Mouse (Mus musculus): ENCODE measurements at regions not wholly inside any gene's neighbourhood (a gene's known extent, or its start where the extent isn't known, plus 50 kb on each side); places are given as distances from the start of the nearest gene placed in this dataset.
"Not testable (repeated sequence)": the region's sequence is repeated elsewhere in the genome, so short reads cannot be mapped to it uniquely, and the experiment has no call there.

DNA sequence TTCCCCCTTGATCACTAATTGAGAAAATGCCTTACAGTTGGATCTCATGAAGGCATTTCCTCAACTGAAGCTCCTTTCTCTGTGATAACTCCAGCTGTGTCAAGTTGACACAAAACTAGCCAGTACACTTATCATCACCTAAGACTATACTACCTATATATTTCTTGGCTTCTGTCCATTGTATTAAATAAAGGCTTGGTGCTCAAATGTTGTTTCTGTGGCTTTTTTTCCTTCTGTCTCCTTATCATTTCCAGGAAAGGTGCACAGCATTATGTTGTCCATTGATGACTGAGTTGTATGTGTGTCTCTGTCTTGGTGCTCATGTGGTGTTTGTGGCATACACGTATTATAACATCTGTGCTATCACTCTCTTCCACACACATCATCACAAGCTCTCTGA, 461.5 kb downstream of the Dad1 start:
- not testable (repeated sequence) for DNase-seq

DNA sequence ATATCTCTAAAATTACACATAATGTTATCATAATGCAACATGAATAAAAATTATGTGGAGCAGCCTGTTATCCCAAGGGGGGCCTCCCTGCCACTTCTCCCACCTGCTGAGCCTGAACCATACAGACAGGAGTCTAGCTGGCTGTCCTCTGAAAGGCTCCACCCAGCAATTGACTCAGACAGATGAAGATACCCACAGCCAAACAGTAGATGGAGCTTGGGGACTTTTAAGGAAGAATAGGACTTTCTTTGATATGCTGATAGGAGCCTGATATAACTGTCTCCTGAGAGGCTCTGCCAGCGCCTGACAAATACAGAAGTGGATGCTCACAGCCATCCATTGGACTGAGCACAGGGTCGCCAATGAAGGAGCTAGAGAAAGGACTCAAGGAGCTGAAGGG, 468.4 kb downstream of the Dad1 start:
- not testable (repeated sequence) for DNase-seq

DNA sequence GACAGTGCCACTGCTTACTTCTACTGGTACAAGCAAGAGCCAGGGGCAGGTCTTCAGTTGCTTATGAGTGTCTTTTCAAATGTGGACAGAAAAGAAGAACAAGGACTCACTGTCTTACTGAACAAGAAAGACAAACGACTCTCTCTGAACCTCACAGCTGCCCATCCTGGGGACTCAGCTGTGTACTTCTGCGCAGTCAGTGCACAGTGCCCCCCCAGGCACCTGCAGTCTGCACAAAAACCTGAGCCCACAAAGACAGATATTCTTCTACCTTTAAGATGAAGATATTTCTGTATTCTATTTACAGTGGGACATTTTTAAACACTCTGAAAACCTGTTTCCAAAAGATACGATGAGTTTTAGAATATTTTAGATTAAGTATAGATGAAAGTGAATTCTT, 476.5 kb downstream of the Dad1 start:
- peak; percentile 26 to 51 for DNase-seq

DNA sequence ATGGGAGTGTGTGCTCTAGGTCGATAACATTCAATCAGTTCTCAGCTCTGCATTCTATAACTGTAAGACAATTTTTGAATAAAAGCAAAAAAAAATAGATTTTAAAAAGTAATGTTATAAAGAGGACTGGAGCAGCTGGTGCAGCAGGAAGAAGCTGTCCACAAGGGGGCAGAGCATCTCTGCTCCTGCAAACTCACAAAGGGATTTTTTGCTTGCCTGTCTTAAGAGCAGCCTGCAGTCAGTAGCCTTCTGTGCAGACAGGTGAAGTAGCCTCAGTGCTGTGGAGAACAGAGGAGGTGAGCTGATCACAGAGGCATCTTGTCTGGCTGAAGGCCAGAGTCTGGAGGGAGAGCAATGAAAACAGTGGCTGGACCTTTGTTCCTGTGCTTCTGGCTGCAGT, 477.2 kb downstream of the Dad1 start:
- DNase-seq, result peak; percentile 73 to 74

GRCm38 (mm10) chr14:53766501-53766900, 487.4 kb downstream of the Dad1 start:
- not testable (repeated sequence) for DNase-seq

GRCm38 (mm10) chr14:53765918-53766317, 488.0 kb downstream of the Dad1 start:
- DNase-seq, result not testable (repeated sequence)

DNA sequence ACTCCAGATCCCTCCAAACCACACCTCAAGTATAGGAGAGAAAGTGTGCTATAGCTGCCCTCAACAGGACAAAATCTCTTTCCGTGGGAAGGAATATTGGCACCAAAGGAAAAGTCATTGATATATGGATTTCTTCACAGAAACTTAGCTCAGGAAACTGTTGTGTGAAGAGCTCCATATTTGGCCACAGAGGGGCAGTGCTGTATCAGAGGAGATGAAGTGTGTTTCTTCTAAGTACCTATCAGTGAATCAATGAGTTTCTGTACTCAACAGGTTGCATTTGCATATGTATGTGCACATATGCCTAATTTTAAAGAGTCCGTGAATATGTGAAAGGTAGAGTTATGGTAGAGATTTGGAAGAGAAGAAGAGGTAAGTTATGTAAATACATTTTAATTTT, 493.3 kb downstream of the Dad1 start:
- DNase-seq, result not testable (repeated sequence)

- DNase-seq, result peak; percentile 51 to 71
Measured at GRCm38 (mm10) chr14:53757782-53758181, 496.1 kb downstream of the Dad1 start.

DNA sequence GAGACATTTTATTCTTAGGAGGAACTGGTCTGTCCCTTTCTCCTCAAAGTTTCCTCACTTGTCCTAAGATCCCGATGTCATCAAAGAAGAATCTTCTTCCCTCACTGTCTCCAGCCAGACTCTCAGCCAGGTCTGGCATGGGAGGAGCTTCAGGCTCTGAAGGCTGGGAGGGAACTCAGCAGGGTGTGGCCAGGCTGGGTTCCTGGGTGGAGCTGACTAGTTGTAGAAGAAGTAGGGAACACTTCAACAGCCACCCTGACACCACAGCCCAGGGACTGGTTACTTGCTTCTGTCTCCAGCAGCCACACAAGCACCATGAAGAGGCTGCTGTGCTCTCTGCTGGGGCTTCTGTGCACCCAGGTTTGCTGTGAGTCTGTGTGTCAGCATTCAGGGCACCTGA, 496.8 kb downstream of the Dad1 start:
- DNase-seq, result peak in 1 of 2 experiments; percentile 20

GRCm38 (mm10) chr14:53750703-53751441, 503.0 kb downstream of the Dad1 start:
- no peak for DNase-seq

- not testable (repeated sequence) for DNase-seq
Measured at GRCm38 (mm10) chr14:53743552-53743951, 510.4 kb downstream of the Dad1 start.

- DNase-seq, result not testable (repeated sequence)
Measured at GRCm38 (mm10) chr14:53742864-53743263, 511.0 kb downstream of the Dad1 start.

DNA sequence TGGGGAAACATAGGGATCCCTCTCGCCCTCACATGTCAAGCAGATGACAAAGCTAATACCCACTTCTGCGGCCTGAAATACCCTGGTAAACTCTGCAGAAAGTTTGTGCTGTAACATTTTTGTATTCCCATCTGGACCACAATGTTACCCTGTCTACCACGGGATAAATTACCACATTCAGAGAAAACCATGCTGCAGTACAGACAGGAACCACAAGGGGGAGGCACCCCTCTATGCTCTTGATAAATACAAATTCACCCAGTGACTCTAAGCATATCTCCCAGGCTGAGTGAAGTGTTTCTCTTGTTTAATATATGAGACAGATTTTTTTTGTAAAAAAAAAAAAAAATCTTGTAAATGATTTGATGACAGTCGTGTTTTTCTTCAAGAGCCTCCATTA, 512.7 kb downstream of the Dad1 start:
- peak; percentile 63 to 70 for DNase-seq

GRCm38 (mm10) chr14:53737962-53738361, 515.9 kb downstream of the Dad1 start:
- peak in 1 of 2 experiments; percentile 23 for DNase-seq

GRCm38 (mm10) chr14:53736274-53736673, 517.6 kb downstream of the Dad1 start:
- not testable (repeated sequence) for DNase-seq

- DNase-seq, result not testable (repeated sequence)
Measured at GRCm38 (mm10) chr14:53731600-53731999, 522.3 kb downstream of the Dad1 start.

DNA sequence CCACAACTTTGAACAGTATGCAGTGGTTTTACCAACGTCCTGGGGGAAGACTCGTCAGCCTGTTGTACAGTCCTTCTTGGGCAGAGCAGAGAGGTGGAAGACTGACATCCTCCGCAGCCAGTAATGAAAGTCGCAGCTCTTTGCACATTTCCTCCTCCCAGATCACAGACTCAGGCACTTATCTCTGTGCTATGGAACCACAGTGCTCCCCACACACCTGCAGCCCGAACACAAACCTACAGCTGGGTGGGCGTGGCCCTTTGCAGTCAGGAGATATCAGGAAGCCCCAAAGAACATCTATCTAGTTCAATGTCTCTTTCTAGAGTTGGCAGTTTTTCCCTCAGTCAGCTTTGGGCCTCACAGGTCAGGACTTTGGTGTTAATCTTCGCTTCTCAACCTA, 524.0 kb downstream of the Dad1 start:
- not testable (repeated sequence) for DNase-seq

GRCm38 (mm10) chr14:53729149-53729548, 524.8 kb downstream of the Dad1 start:
- not testable (repeated sequence) for DNase-seq

- not testable (repeated sequence) for DNase-seq
Measured at GRCm38 (mm10) chr14:53726914-53727313, 527.0 kb downstream of the Dad1 start.

- not testable (repeated sequence) for DNase-seq
Measured at GRCm38 (mm10) chr14:53723611-53724010, 530.3 kb downstream of the Dad1 start.

DNA sequence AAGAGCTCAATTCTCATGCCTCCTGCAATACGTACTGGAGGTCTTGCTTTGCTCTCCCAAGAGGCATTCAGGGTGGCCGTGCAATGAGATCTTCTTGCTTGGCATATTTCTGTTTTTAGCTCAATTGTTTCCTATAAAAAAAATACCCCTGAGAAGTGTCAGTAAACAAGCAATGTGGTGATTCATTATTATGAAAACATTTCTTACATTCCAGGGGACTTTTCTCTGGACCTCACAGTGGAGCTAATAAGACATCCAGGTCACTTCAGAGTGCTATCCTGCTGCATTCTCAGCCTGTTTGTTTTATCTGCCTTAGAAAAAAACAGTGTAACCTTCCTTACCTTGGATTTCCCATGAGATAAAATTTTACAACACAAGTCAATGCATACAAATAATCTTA, 532.0 kb downstream of the Dad1 start:
- not testable (repeated sequence) for DNase-seq

DNA sequence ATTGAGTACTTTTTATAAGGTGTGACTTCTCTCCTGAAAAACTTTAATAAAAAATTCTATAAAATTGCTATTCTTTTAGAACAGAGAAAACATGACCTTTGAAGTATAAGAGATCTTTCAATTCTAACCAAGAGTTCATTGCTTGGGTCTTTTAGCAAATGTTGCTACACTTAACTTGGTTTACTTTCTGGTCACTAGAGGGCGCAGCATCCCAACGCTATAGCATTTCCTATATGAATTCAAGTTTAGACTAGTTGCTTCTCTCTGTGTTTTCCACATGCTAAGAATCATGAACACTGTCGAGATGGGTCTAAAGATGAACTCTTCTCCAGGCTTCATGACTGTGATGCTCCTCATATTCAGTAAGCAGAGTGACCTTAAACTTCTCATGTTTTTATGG, 544.3 kb downstream of the Dad1 start:
- DNase-seq, result peak; percentile 15 to 30

- peak in 1 of 2 experiments; percentile 55 for DNase-seq
Measured at GRCm38 (mm10) chr14:53704351-53704750, 549.6 kb downstream of the Dad1 start.

- not testable (repeated sequence) for DNase-seq
Measured at GRCm38 (mm10) chr14:53703593-53703992, 550.3 kb downstream of the Dad1 start.

- DNase-seq, result not testable (repeated sequence)
Measured at GRCm38 (mm10) chr14:53684100-53684499, 569.8 kb downstream of the Dad1 start.

Data from thymus, postnatal 36 days (tissue).